Mouse (Mus musculus): ENCODE data around the gene Zscan12.
"Not testable (repeated sequence)": the region's sequence is repeated elsewhere in the genome, so short reads cannot be mapped to it uniquely, and the experiment has no call there.

Zscan12 gene

GRCm38 (mm10) chr13:21362621-21363248 lies at the start of gene Zscan12:
Gene Zscan12 (plus strand): TSS chr13:21362820.
- peak; percentile 48 to 61 for DNase-seq (ENCODE audit: low spot score in 2 of 2)

- DNase-seq (ENCODE audit: low spot score in 2 of 2): no peak
These were observed 49.8 kb upstream of the Zscan12 start for GRCm38 (mm10) chr13:21312854-21313253.

- no peak for DNase-seq (ENCODE audit: low spot score in 2 of 2)
These were observed 48.7 kb upstream of the Zscan12 start for GRCm38 (mm10) chr13:21313903-21314302.

GRCm38 (mm10) chr13:21320262-21320661 lies 42.4 kb upstream of the Zscan12 start:
- no peak for DNase-seq (ENCODE audit: low spot score in 2 of 2)

- DNase-seq (ENCODE audit: low spot score in 2 of 2): no peak
These were observed 40.6 kb upstream of the Zscan12 start for GRCm38 (mm10) chr13:21321890-21322494.

- no peak for DNase-seq (ENCODE audit: low spot score in 2 of 2)
These were observed 39.9 kb upstream of the Zscan12 start for GRCm38 (mm10) chr13:21322509-21323375.

- no peak for DNase-seq (ENCODE audit: low spot score in 2 of 2)
These were observed 39.2 kb upstream of the Zscan12 start for GRCm38 (mm10) chr13:21323405-21323804.

GRCm38 (mm10) chr13:21326191-21326590 lies 36.4 kb upstream of the Zscan12 start:
- no peak for DNase-seq (ENCODE audit: low spot score in 2 of 2)

- peak; percentile 17 to 29 for DNase-seq (ENCODE audit: low spot score in 2 of 2)
These were observed 35.9 kb upstream of the Zscan12 start for GRCm38 (mm10) chr13:21326657-21327211.

- no peak for DNase-seq (ENCODE audit: low spot score in 2 of 2)
These were observed 35.2 kb upstream of the Zscan12 start for GRCm38 (mm10) chr13:21327424-21327823.

GRCm38 (mm10) chr13:21346610-21347009 lies 16.0 kb upstream of the Zscan12 start, which contains the start of gene Olfr1367:
Gene Olfr1367 (plus strand): TSS chr13:21346910.
- DNase-seq (ENCODE audit: low spot score in 2 of 2): no peak

GRCm38 (mm10) chr13:21350593-21350992 lies 12.0 kb upstream of the Zscan12 start:
- DNase-seq (ENCODE audit: low spot score in 2 of 2): no peak

- DNase-seq (ENCODE audit: low spot score in 2 of 2): no peak
These were observed 1.1 kb downstream of the Zscan12 start for GRCm38 (mm10) chr13:21363719-21364118.

- DNase-seq (ENCODE audit: low spot score in 2 of 2): no peak
These were observed 4.0 kb downstream of the Zscan12 start for GRCm38 (mm10) chr13:21366635-21367034.

- no peak for DNase-seq (ENCODE audit: low spot score in 2 of 2)
These were observed 10.1 kb downstream of the Zscan12 start for GRCm38 (mm10) chr13:21372700-21373099.

GRCm38 (mm10) chr13:21377773-21378172 lies 15.2 kb downstream of the Zscan12 start:
- DNase-seq (ENCODE audit: low spot score in 2 of 2): no peak

- DNase-seq (ENCODE audit: low spot score in 2 of 2): no peak
These were observed 32.6 kb downstream of the Zscan12 start for GRCm38 (mm10) chr13:21395211-21395610.

GRCm38 (mm10) chr13:21395623-21396022 lies 33.0 kb downstream of the Zscan12 start:
- DNase-seq (ENCODE audit: low spot score in 2 of 2): no peak

- DNase-seq (ENCODE audit: low spot score in 2 of 2): not testable (repeated sequence)
These were observed 33.4 kb downstream of the Zscan12 start for GRCm38 (mm10) chr13:21396048-21396447.

- DNase-seq (ENCODE audit: low spot score in 2 of 2): no peak
These were observed 34.9 kb downstream of the Zscan12 start for GRCm38 (mm10) chr13:21397486-21397885.

GRCm38 (mm10) chr13:21401166-21401565 lies 38.5 kb downstream of the Zscan12 start:
- DNase-seq (ENCODE audit: low spot score in 2 of 2): no peak

- DNase-seq (ENCODE audit: low spot score in 2 of 2): no peak
These were observed 39.1 kb downstream of the Zscan12 start for GRCm38 (mm10) chr13:21401636-21402286.
